Mouse (Mus musculus): Measurements from ENCODE around the gene Siglecg.
"Not testable (repeated sequence)": the region's sequence is repeated elsewhere in the genome, so short reads cannot be mapped to it uniquely, and the experiment has no call there.

The Siglecg gene

GRCm38 (mm10) chr7:43408131-43408553 lies at the start of gene Siglecg:
TSS of gene Siglecg (plus strand) at chr7:43408204.
- DNase-seq, result no peak

- no peak for DNase-seq
Measured at GRCm38 (mm10) chr7:43358556-43358955, 49.4 kb upstream of the Siglecg start.

GRCm38 (mm10) chr7:43361442-43361841 lies 46.6 kb upstream of the Siglecg start:
- DNase-seq, result no peak

- no peak for DNase-seq
Measured at GRCm38 (mm10) chr7:43362021-43362420, 46.0 kb upstream of the Siglecg start.

GRCm38 (mm10) chr7:43378226-43378625 lies 29.8 kb upstream of the Siglecg start:
- peak in 1 of 2 experiments; percentile 65 for DNase-seq

GRCm38 (mm10) chr7:43392349-43393121 lies 15.5 kb upstream of the Siglecg start:
- DNase-seq, result no peak

GRCm38 (mm10) chr7:43399501-43399900 lies 8.5 kb upstream of the Siglecg start:
- DNase-seq, result no peak

GRCm38 (mm10) chr7:43402718-43403117 lies 5.3 kb upstream of the Siglecg start:
- no peak for DNase-seq

GRCm38 (mm10) chr7:43407573-43407972 lies 431 bp upstream of the Siglecg start:
- DNase-seq, result no peak

- no peak for DNase-seq
Measured at GRCm38 (mm10) chr7:43409084-43409483, 1.1 kb downstream of the Siglecg start.

GRCm38 (mm10) chr7:43411724-43412123 lies 3.7 kb downstream of the Siglecg start:
- not testable (repeated sequence) for DNase-seq

- peak in 1 of 2 experiments; percentile 4 for DNase-seq
Measured at GRCm38 (mm10) chr7:43417298-43417697, 9.3 kb downstream of the Siglecg start.

GRCm38 (mm10) chr7:43422995-43423617 lies 15.1 kb downstream of the Siglecg start:
- peak; percentile 88 to 93 for DNase-seq

- no peak for DNase-seq
Measured at GRCm38 (mm10) chr7:43423991-43424625, 16.1 kb downstream of the Siglecg start.

GRCm38 (mm10) chr7:43427406-43427805 lies 19.4 kb downstream of the Siglecg start, which contains the start of gene Lim2:
TSS of gene Lim2 (plus strand) at chr7:43427670.
- no peak for DNase-seq

- peak in 1 of 2 experiments; percentile 16 for DNase-seq
Measured at GRCm38 (mm10) chr7:43429500-43429899, 21.5 kb downstream of the Siglecg start.

- DNase-seq, result no peak
Measured at GRCm38 (mm10) chr7:43432891-43433290, 24.9 kb downstream of the Siglecg start.

GRCm38 (mm10) chr7:43434676-43435075 lies 26.7 kb downstream of the Siglecg start:
- no peak for DNase-seq

GRCm38 (mm10) chr7:43436341-43437255 lies 28.6 kb downstream of the Siglecg start, which contains the start of gene Nkg7:
TSS of gene Nkg7 (plus strand) at chr7:43437073.
- DNase-seq, result no peak

- DNase-seq, result peak in 1 of 2 experiments; percentile 12
Measured at GRCm38 (mm10) chr7:43438611-43439010, 30.6 kb downstream of the Siglecg start.

GRCm38 (mm10) chr7:43440482-43440881 lies 32.5 kb downstream of the Siglecg start, which contains the start of gene Cldnd2:
TSS of gene Cldnd2 (plus strand) at chr7:43440782.
- DNase-seq, result peak in 1 of 2 experiments; percentile 12

- peak; percentile 36 to 68 for DNase-seq
Measured at GRCm38 (mm10) chr7:43441071-43441470, 33.1 kb downstream of the Siglecg start.

Measured in kidney, postnatal 25 days (tissue).